Mouse (Mus musculus): Measurements from ENCODE around the gene Arf6.

The Arf6 gene

DNA sequence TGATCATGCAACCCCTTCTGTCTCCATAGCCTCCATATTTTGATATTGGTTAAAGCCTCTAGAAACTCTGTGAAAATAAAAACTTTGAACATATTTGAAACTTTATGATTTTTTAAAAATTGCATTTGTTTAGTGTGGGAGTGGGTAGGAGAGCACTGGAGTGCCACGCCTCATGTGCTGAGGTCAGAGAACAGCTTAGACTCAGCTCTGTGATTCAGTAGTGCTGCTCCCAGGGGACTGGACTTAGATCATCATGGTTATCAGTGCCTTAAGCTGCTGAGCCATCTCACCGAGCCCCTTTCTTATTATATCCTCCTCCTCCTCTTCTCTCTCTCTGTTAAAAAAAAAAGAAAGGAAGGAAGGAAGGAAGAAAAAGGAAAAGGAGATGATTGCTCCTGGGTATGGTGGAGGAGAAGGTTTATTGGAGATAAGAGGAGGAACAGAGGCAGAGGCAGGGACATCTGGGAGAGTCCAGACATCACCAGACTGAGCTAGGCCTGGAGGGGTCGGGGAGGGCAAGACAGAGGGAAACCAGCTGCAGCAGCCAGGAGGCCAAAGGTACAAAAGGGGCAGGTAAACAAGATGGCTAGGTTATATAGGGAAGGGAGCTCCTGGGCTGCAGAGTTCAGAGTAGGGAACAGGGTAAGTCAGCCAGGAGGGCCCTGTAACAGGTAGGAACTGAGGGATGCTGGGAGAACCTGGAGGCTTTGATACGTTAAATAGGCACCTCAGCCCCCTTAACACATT lies 43.0 kb downstream of the Arf6 start:
- no peak for DNase-seq

DNA sequence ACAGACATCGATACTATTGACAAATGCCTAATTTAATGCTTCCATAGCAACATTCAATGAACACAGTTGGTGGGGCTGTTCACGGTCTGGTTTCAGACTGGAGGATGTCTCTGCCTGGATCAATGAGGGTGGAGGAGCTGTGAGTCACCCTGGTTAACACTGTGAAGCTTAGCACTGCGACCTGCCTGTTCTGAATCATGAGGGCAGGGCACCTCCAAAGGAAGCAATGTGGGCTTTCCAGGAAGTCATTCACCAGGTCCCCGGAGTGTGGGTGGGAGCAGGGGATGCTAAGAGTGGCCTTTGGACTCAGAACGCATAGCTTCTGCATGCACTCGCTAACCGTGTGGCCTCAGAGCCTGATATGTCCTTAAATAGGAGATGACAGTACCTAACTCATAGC lies 44.8 kb downstream of the Arf6 start:
- DNase-seq: no peak

- no peak for DNase-seq
Observed at GRCm38 (mm10) chr12:69417701-69418291, 45.8 kb downstream of the Arf6 start.

GRCm38 (mm10) chr12:69418606-69419005 lies 46.7 kb downstream of the Arf6 start:
- no peak for DNase-seq

GRCm38 (mm10) chr12:69419017-69419605 lies 47.2 kb downstream of the Arf6 start:
- DNase-seq: no peak

DNA sequence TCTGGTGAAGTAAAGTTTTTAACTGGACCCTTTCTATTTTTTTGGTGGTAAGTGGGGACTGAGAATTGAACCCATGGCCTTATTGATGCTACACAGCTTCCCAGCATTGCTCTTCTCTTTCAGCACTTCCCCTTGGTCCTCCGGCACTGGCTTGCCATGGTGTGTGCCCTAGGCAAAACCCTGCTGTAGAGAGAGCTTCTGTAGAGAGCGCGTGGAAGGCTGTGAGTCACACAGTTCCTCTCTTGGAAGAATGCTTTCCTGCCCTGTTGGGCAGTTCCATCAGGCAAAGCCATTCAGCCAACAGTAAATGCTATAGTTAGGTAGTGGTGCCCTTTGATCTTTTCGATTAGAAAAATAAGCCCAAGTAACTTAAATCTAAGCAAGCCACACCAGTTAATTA lies 47.7 kb downstream of the Arf6 start:
- no peak for DNase-seq

DNA sequence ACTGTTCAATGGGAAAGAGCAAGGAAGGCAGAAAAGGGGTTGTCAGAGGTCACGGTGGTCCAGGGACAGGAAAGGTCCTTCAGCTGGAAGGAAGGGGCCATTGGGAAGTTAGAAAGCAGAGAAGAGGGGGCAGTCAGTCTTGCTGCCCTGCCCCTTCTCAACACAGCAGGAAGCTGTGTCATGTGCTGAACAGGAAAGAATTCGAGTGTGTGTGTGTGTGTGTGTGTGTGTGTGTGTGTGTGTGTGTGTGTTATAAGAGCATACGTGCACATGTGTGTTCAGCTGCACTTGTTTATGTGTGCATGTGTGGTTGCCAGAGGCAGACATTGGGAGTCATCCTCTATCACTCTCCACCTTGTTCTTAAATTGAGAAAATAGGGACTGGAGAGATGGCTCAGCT lies 48.8 kb downstream of the Arf6 start:
- no peak for DNase-seq

DNA sequence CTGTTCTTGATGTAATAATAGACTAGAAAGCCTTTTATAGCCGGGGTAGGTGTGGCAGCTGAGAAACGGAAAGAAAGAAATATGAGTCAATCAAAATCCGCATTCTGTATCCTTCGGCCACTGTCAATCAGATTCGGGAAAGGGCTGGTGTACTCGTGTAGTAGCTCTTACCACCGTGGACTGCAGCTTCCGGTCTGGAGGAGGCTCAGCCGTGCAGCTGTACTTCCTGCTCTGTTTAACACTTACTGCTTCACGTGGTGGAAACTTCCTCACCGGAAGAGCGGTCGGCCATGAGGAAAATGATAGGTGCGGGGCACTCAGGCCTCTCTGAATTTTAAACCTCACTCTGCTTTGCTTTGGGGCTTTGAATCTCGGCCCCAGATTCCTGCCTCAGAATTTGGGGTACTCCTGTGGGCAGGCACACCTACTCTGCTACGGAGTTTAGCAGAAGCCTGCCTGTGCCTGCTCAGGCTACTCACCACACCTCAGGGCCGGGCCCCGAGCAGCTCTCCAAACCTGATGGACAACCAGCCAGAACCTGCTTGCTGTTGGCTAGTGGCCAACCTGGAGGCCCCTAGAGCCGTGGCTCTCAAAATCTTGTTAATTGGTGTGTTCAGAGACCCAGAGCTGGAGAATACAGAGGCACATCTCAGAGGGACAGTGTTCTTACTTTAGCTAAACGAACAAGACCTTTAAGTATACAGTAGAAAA lies 51.0 kb downstream of the Arf6 start:
- DNase-seq: peak; percentile 54

Measured in kidney, adult 11 months (tissue).